Mouse (Mus musculus): ENCODE results near the gene Pard3.
"Not testable (repeated sequence)": the region's sequence is repeated elsewhere in the genome, so short reads cannot be mapped to it uniquely, and the experiment has no call there.

Pard3 gene

DNA sequence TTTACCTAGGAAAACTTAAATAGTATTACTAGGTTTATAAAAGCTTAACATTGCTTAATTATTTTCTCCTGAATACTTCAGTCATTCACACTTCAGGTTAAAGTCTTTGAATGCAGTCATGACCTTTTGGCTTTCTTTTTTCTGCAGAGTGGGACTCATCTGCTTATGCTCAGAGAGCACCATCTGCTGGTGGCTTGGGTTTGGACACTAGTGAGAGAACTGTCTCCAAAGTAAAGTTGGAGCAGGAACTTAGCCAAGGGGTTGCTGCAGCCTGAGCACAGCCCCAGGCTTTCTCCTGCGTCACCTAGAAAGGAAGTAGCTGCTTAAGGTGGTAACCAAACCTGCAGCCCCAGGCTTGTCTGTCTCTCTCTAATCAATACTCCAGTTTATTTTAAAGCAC, 75.5 kb downstream of the Pard3 start:
- DNase-seq (ENCODE audit: low spot score) = peak; percentile 44

GRCm38 (mm10) chr8:127140945-127141344, 77.3 kb downstream of the Pard3 start:
- no peak for DNase-seq (ENCODE audit: low spot score)

DNA sequence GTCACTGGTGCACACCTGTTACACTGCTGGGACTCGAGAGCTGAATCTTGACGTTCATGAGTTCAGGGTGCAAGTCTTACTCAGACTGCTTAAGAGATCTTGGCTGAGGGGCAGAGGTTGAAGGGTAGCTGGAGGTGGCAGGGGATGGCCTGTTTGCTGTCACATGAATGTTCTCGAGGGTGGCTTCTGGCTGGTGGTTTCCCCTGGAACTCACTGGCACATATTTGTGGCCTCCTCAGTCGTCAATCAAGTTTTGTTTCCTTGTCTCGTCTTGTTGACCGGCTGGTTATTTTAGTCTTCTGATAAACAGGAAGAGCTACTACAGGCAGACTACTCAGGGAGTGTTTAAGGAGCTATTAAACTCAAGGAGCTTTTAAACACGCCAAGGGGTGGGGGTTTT, 79.9 kb downstream of the Pard3 start:
- no peak for DNase-seq (ENCODE audit: low spot score)

DNA sequence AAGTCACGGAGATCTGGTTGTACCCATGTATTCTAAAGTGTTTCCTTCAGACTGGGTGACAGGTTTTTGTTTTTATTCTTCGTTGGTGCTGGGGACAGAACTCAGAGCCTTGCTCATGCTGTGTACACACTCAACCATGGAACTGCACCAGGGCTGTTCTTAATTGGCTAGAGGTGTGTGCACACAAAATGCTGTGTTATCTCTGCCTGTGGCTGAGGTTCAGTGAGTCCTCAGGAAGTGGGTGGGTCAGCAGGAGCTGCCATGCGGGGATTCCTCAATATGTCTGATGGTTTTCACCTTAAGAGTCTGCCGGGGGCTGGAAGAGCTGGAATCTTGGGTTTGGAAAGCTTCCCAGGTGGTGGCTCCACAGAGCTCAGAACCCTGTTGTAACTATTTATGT, 80.9 kb downstream of the Pard3 start:
- no peak for DNase-seq (ENCODE audit: low spot score)

- no peak for DNase-seq (ENCODE audit: low spot score)
Measured at GRCm38 (mm10) chr8:127145135-127145534, 81.4 kb downstream of the Pard3 start.

GRCm38 (mm10) chr8:127146055-127146454, 82.4 kb downstream of the Pard3 start:
- DNase-seq (ENCODE audit: low spot score) = no peak

DNA sequence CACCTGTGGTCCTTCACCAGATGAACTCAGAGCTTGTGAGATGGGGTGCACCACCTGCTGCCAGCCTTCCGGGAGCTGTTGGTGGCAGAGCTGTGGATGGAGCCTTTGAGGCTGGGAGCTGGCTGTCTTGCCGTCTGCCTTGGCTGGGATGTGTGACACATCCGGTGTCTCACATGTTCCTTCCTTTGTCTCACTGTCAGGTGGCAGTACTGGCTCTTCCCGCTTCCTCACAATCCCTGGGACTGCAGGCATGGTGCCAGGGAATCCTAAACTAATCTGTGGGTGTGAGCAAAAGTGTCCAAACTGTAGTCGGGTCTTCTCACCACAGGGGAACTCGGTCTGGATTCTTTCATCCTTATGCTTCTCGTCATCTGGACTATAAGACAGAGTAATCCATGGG, 85.1 kb downstream of the Pard3 start:
- no peak for DNase-seq (ENCODE audit: low spot score)

- DNase-seq (ENCODE audit: low spot score) = no peak
Measured at GRCm38 (mm10) chr8:127150645-127151044, 87.0 kb downstream of the Pard3 start.

DNA sequence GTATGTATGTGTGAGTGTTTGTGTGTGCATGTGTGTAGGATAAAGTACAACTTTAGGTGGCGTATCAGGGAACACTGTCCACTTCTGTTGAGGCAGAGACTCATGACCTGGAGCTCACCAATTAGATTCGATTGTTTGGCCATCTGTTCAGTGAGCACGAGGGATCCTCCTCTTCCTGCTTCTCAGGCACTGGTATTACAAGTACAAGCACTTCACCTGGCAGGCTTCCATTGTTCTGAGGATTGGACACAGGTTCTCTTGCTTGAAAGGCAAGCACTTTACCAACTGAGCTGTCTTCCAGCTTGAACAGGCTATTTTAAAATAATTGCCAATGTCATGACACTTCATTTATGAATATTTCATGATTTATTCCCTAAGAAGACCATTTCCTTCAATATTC, 88.0 kb downstream of the Pard3 start:
- DNase-seq (ENCODE audit: low spot score) = no peak

- no peak for DNase-seq (ENCODE audit: low spot score)
Measured at GRCm38 (mm10) chr8:127157087-127157486, 93.4 kb downstream of the Pard3 start.

- DNase-seq (ENCODE audit: low spot score) = no peak
Measured at GRCm38 (mm10) chr8:127159421-127159966, 95.8 kb downstream of the Pard3 start.

GRCm38 (mm10) chr8:127161854-127162253, 98.2 kb downstream of the Pard3 start:
- no peak for DNase-seq (ENCODE audit: low spot score)

DNA sequence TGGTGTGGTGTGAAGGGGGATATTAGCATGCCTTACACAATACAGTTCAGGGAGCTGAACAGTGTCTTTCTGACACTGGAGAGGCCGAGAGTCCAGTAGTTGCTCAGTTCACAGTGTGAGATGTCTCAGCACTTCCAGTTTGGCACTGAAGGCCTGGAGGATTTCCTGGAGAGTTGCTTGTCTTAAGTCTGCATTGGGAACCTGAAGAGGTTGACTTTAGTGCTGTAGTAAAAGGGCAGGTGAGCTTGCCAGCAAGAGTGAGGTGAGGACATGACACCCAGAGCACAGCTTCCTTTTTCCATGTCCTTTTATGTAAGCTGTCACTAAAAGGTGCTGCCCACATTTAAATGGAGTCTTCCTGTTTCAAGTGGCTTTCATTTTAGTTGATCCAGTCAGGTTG, 99.1 kb downstream of the Pard3 start:
- no peak for DNase-seq (ENCODE audit: low spot score)

- DNase-seq (ENCODE audit: low spot score) = no peak
Measured at GRCm38 (mm10) chr8:127164326-127165280, 100.9 kb downstream of the Pard3 start.

DNA sequence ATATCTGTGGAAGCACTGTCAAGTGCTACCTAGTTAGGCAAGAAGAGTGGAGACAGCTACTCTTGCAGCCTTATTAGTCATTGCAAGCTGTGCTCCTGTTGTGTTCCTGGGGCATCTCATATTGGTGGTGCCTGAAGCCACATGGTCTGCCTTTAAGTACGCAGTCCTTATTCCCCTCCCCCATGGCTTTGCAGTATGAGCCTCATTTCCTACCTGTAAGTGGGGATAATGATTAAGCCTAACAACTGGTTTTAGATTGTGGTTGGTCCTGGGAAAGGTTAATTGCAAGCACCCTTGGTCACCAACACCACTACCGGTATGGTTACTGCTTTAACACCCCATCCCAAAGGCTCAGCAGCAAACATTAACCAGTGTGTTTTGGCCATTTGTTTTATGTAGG, 104.8 kb downstream of the Pard3 start:
- DNase-seq (ENCODE audit: low spot score) = no peak

GRCm38 (mm10) chr8:127169361-127169760, 105.7 kb downstream of the Pard3 start:
- no peak for DNase-seq (ENCODE audit: low spot score)

- DNase-seq (ENCODE audit: low spot score) = not testable (repeated sequence)
Measured at GRCm38 (mm10) chr8:127170372-127170771, 106.7 kb downstream of the Pard3 start.

DNA sequence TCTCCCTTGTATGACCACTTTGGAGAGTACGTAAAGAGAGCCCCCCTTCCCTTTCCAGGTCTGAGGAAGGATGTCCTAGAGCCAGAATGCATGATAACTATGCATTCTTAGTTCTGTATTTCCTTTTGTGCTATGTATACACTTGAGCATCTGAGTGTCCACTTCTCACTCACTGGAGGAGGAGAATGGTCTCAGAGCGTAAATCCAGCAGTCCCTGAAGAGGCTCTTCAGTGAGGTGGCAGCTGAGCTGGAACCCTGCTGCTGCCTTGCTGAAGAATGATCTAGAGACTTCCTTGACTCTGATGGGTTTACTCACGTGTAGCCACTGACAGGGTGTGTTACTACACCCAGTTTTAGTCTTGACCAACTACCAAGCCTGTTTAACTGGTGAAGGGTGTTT, 107.2 kb downstream of the Pard3 start:
- DNase-seq (ENCODE audit: low spot score) = no peak

DNA sequence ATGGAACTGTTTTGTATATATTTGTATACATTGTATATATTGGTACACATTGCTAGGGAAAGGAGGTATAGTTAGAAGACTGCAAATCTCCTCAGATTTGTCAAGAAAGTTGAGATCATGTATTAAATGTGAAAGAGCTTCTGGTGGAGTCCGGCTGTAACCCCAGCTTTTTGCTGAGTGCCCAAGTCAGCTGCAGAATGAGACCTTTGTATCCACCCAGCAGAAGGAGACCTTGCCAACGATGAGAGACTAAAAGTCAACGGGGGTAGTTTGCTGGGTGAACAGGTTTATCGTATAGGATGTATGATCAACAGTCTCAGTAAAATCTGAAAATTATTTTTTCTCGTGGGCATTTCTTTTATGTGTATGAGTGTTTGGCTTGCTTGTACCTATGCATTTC, 109.8 kb downstream of the Pard3 start:
- no peak for DNase-seq (ENCODE audit: low spot score)

DNA sequence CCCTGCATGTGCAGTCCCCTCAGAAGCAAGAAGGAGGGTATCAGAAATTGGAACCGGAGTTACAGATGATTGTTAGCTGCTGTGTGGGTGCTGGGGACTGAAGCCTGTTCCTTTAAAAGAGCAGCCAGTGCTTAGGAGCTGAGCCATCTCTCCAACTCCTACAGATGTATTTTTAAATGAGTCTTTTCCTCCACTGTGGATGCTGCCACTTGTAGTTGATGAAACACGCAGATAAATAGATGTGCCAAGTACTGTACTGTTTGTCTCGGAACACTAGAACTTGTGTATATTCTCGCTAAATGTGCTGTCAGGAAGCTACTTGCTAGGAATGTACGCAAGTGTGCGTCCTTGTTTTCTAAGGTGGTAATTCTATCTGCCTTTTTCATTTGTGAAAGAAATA, 110.7 kb downstream of the Pard3 start:
- DNase-seq (ENCODE audit: low spot score) = no peak

DNA sequence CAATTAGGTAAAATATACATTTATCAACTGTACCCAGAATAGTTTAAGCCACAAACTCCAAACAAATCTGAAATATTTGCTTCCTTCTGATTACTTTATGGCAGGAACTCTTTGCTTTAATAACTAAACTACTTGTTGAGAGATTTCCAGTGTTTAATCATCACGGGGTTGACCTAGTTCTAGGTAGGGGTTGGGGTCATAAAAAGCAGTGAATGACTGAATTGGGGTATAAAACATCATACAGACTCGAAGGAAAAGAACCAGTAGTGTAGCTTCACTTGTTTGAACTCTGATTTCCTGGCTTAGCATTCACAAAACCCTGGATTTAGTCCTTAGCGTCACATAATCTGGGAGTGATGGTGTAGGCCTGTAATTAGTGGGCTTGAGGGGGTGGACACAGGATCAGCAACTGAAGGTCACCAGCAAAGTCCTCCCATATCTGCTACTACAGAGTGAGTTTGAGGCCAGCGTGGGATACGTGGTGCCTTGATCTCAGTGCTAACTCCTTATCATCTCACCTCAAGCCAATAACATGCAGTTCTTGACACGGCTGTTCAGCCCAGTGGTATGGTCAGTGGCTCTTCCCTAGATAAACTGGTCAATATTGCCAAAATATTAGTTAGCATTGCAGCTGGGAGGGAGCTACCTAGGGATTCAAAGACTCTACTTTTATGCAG, 111.6 kb downstream of the Pard3 start:
- no peak for DNase-seq (ENCODE audit: low spot score)

DNA sequence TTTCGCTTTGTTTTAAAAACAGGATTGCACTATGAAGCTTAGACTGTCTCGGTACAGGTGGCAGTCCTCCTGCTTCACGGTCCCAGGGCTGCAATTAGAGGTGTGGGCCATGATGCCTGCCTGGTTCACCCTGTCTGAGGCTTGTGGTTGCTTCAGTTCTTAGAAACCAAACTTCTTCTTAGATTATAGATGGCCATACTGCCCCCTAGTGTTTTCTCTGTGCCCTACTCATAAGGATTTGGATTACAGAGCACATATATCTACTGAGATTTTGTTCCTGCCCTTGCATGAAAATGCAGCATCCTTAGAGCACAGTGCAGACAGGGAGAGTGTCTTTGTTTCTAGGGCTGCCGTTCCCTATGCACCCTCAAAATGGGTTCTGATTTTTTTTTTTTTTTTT, 114.9 kb downstream of the Pard3 start:
- DNase-seq (ENCODE audit: low spot score) = no peak

DNA sequence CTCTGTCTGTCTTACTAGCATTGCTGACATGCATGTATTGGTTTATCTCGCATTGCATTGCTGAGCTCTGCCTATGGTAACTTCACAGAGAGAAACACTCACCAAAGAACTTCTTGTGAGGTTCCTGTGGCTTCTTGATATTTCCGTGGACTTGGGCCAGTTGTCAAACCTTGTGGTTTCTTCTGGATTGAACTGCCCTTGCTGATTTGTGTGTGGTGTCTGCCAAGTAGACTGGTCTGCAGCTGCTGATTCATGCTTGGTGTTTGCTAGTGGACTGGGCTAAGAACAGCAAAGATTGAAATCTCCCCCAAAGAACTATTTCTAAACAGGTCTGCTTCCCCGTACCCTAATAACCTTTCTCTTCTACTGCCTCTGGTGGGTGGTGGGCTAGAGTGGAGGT, 117.6 kb downstream of the Pard3 start:
- no peak for DNase-seq (ENCODE audit: low spot score)

All from ovary, postnatal 10 days (tissue).